Mouse (Mus musculus) left cerebral cortex, adult 8-10 months (tissue): ENCODE measurements at regions not wholly inside any gene's neighbourhood (a gene's known extent, or its start where the extent isn't known, plus 50 kb on each side); places are given as distances from the start of the nearest gene placed in this dataset.
A peak's percentile ranks its signal among the peaks of the same experiment; 100 is the strongest.
"Not testable (repeated sequence)": the region's sequence is repeated elsewhere in the genome, so short reads cannot be mapped to it uniquely, and the experiment has no call there.

Experiments used
- DNase-seq, 2 experiments: peaks; one replicate each; pipeline ENCODE4 v3.0.0; 2022; ENCODE audit warnings: low spot score in 2 of 2

- DNase-seq = no peak
Measured at GRCm38 (mm10) chr2:166329556-166330340, 174.3 kb upstream of the Sulf2 start.

- DNase-seq = no peak
Measured at GRCm38 (mm10) chr2:166326932-166327331, 171.5 kb upstream of the Sulf2 start.

- no peak for DNase-seq
Measured at GRCm38 (mm10) chr2:166324954-166325353, 169.5 kb upstream of the Sulf2 start.

- DNase-seq = peak in 1 of 2 experiments; percentile 24
Measured at GRCm38 (mm10) chr2:166324439-166324838, 169.0 kb upstream of the Sulf2 start.

GRCm38 (mm10) chr2:166322668-166323043 is 167.2 kb upstream of the Sulf2 start:
- no peak for DNase-seq

- no peak for DNase-seq
Measured at GRCm38 (mm10) chr2:166321992-166322667, 166.7 kb upstream of the Sulf2 start.

GRCm38 (mm10) chr2:166316409-166316916 is 161.0 kb upstream of the Sulf2 start:
- no peak for DNase-seq

GRCm38 (mm10) chr2:166310438-166310837 is 155.0 kb upstream of the Sulf2 start:
- no peak for DNase-seq

- DNase-seq = no peak
Measured at GRCm38 (mm10) chr2:166309882-166310281, 154.4 kb upstream of the Sulf2 start.

GRCm38 (mm10) chr2:166307551-166307950 is 152.1 kb upstream of the Sulf2 start:
- DNase-seq = no peak

GRCm38 (mm10) chr2:166305044-166306002 is 149.9 kb upstream of the Sulf2 start:
- DNase-seq = no peak

GRCm38 (mm10) chr2:166303854-166304253 is 148.4 kb upstream of the Sulf2 start:
- no peak for DNase-seq

- DNase-seq = peak in 1 of 2 experiments; percentile 28
Measured at GRCm38 (mm10) chr2:166301161-166301560, 145.7 kb upstream of the Sulf2 start.

GRCm38 (mm10) chr2:166294672-166295071 is 139.2 kb upstream of the Sulf2 start:
- no peak for DNase-seq

GRCm38 (mm10) chr2:166292987-166293386 is 137.5 kb upstream of the Sulf2 start:
- no peak for DNase-seq

- DNase-seq = no peak
Measured at GRCm38 (mm10) chr2:166291266-166291665, 135.8 kb upstream of the Sulf2 start.

- no peak for DNase-seq
Measured at GRCm38 (mm10) chr2:166290826-166291225, 135.4 kb upstream of the Sulf2 start.

GRCm38 (mm10) chr2:166289198-166289597 is 133.7 kb upstream of the Sulf2 start:
- DNase-seq = no peak

GRCm38 (mm10) chr2:166281137-166281536 is 125.7 kb upstream of the Sulf2 start:
- DNase-seq = not testable (repeated sequence)

- DNase-seq = no peak
Measured at GRCm38 (mm10) chr2:166280651-166281127, 125.2 kb upstream of the Sulf2 start.

- DNase-seq = no peak
Measured at GRCm38 (mm10) chr2:166279676-166280075, 124.2 kb upstream of the Sulf2 start.
